Mouse (Mus musculus): ENCODE measurements at regions not wholly inside any gene's neighbourhood (a gene's known extent, or its start where the extent isn't known, plus 50 kb on each side); places are given as distances from the start of the nearest gene placed in this dataset.

DNA sequence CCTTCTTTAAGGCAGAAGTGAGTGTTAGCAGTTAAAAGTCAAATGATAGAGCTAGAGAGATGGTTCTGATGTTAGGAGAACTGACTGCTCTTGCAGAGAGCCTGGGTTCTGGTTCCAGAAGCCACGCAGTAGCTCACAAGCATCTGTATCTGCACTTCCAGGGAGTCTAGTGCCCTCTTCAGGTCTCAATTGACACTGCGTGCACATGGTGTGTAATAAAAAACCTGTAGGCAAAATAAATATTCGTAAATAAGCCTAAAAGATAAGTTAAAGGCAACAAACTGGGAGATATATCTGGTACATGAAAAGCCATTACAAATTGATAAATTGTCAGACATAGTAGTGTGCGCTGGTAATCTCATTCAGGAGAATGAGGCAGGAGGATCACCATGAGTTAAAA is 133.8 kb upstream of the Csf3r start:
- Histone ChIP-seq H3K9me3 (no peaks in the 10 kb centered on the region), H3K9ac (no peak overlapping the region), H3K4me3 (replicated peaks) (no peak overlapping the region), H3K36me3 (no peaks in the 10 kb centered on the region), H3K4me2 (no peak overlapping the region), H3K4me1 (no peaks in the 10 kb centered on the region), H3K27ac (no peak overlapping the region), H3K27me3 (replicated peaks) (no peaks in the 10 kb centered on the region)
- ATAC-seq (ENCODE audit: insufficient read depth, low FRiP score, low read depth), result no peak
- WGBS, result 65% methylated on average over 4 of the region's 4 CpGs

DNA sequence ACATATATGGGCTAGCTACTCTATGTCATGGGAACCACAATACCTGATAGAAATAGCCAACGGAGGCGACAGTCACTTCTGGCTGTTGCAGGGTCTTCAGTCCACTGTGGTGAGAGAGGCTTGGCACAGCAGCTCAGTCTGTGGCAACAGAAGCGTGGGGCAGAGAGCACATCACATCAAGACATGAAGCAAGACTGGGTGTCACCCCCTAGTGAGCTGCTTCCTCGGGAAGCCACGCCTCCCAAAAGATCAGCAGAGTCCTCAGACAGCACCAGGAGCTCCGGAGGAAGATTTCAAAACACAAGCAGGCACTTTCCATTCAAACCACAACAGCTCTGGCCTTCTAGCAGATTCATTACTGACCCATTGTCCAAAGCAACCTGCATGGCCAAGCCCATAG is 131.2 kb upstream of the Csf3r start:
- ATAC-seq (ENCODE audit: insufficient read depth, low FRiP score, low read depth), result no peak
- H3K4me2 ChIP-seq, result no peak overlapping the region
- 72% methylated on average over 6 of the region's 6 CpGs for WGBS

DNA sequence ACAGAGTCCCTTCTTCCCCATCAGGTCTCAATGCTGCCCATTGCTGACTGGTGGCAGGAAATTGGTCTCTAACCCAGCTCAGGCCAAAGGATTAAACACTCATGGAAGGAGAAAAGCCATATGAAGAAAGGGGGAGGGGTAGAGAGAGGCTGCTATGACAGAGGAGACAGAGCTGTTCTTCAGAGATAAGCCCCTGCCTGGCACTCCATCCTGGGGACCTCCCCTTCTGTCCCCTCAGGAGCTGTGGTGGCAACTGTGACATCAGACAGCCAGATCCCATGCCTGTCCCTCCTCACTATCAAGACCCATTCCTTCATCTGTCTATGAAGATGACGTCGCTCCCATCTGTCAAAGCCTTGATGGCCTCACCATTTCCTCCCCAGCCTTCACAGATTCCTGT is 126.6 kb upstream of the Csf3r start:
- Histone ChIP-seq H3K36me3 (no peaks in the 10 kb centered on the region), H3K9ac (no peak overlapping the region), H3K4me2 (no peak overlapping the region), H3K4me3 (replicated peaks) (no peak overlapping the region), H3K27me3 (replicated peaks) (no peaks in the 10 kb centered on the region), H3K9me3 (no peaks in the 10 kb centered on the region), H3K4me1 (peaks cover 3% of the 10 kb centered on the region; the same call in 1 of the 2 replicates), H3K27ac (no peak overlapping the region)
- WGBS, result 59% methylated on average over 2 of the region's 2 CpGs
- no peak for ATAC-seq (ENCODE audit: insufficient read depth, low FRiP score, low read depth)

More for the DNA sequence above, 131.2 kb upstream of the Csf3r start:
- Histone ChIP-seq H3K36me3 (no peaks in the 10 kb centered on the region), H3K27ac (no peak overlapping the region), H3K27me3 (replicated peaks) (no peaks in the 10 kb centered on the region), H3K4me3 (replicated peaks) (no peak overlapping the region), H3K9me3 (no peaks in the 10 kb centered on the region), H3K4me1 (no peaks in the 10 kb centered on the region), H3K9ac (no peak overlapping the region)

DNA sequence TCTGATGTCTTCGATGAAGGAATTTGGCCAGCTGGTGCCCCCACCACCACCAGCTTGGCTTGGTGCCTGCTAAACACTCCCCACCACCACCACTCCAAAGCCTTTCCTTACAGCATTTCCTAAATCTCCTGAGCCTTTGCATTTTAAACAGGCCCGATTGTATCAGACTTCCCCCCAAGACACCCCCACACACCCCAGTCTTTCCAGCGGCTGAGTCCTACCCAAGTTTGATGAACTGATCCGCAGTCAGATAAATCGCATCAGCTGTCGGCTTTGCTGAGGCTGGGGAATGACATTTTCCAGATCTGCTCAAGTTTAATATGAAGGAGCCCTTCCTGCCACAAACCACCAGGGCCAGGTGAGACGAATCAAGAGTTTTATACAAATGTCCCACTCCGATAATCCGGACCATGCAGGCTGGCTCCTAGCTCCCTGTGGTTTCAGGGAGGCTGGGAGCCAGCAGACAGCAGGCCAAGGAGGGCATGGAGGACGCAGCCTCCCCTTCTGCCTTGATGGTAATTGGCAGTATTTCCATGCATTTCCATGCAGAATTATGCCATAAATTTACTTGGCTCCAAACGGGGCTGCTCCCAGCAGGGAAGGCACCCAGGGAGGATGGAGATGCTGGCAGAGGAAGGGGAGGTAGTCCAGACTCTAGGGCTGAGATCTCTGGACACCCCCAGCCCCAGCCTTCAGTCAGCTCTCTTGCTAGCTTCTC is 125.6 kb upstream of the Csf3r start:
- H3K9me3 ChIP-seq, result no peaks in the 10 kb centered on the region
- no peak overlapping the region for H3K4me2 ChIP-seq
- no peak overlapping the region for H3K4me3 ChIP-seq (replicated peaks)
- no peaks in the 10 kb centered on the region for H3K27me3 ChIP-seq (replicated peaks)
- no peaks in the 10 kb centered on the region for H3K36me3 ChIP-seq
- H3K27ac ChIP-seq, result no peak overlapping the region
- 35% methylated on average over 11 of the region's 11 CpGs for WGBS
- peaks cover 3% of the 10 kb centered on the region; the same call in 1 of the 2 replicates for H3K4me1 ChIP-seq
- no peak overlapping the region for H3K9ac ChIP-seq
- ATAC-seq (ENCODE audit: insufficient read depth, low FRiP score, low read depth), result no peak

DNA sequence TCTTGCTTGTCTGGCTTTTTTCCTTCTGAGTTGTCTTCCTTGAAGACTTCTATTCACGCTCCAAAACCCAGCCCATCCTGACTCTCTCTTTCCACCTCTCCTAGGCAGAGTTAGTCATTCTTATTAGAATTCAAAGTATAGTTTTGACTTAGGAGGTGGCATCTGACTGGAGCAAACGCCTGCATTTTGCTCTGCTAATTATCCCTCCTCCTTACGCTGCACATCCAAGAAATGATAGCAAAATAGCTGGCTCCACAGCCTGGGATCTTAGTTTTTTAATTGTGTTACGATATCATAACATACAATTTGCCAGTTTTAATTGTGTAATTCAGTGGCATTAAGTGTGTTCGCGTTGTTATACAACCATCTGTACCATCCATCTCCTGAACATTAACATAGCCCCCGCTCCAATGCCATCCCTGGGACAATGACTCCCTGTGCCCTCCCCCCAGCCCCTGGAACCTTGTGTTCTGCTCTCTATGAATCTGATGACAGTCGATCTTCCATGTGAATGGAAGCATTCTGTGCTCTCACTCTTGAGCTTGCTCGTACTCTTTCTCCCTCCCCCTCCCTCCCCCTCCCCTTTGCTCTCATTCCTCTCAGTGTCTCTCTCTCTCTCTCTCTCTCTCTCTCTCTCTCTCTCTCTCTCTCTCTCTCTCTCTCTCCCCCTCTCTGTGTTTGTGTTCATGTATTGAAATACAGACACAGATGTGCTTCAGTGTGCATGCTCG is 122.6 kb upstream of the Csf3r start:
- Histone ChIP-seq H3K27me3 (replicated peaks) (no peaks in the 10 kb centered on the region), H3K36me3 (no peaks in the 10 kb centered on the region), H3K4me2 (no peak overlapping the region), H3K4me3 (replicated peaks) (no peak overlapping the region), H3K9ac (no peak overlapping the region), H3K4me1 (peaks cover 3% of the 10 kb centered on the region; the same call in 1 of the 2 replicates), H3K27ac (no peak overlapping the region), H3K9me3 (no peaks in the 10 kb centered on the region)
- no peak for ATAC-seq (ENCODE audit: insufficient read depth, low FRiP score, low read depth)
- 75% methylated on average over 10 of the region's 10 CpGs for WGBS

DNA sequence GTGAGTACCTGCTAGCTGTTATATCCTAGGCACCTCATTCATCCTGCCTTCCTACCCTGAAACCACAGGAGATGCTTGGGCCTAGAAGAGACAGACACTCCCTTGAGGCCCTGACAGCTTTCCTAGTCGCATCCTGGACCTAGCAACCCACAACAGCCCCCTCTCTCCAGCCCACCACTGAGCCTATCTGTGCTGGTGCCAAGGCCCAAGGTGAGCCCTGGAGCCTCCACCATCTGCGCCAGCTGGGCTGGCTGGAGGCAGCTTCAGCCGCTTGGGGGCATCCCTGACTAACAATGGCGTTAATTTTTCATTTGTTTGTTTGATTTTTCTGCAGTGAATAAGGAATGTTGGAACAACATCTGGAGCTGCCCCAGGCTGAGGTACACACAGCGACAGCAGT is 118.1 kb upstream of the Csf3r start:
- Histone ChIP-seq H3K4me3 (replicated peaks) (no peak overlapping the region), H3K4me2 (no peak overlapping the region), H3K27me3 (replicated peaks) (peaks cover under 1% of the 10 kb centered on the region; the same call in 1 of the 2 replicates), H3K9me3 (no peaks in the 10 kb centered on the region), H3K36me3 (no peaks in the 10 kb centered on the region), H3K9ac (no peak overlapping the region), H3K4me1 (no peaks in the 10 kb centered on the region), H3K27ac (no peak overlapping the region)
- ATAC-seq (ENCODE audit: insufficient read depth, low FRiP score, low read depth), result no peak
- 65% methylated on average over 5 of the region's 5 CpGs for WGBS

DNA sequence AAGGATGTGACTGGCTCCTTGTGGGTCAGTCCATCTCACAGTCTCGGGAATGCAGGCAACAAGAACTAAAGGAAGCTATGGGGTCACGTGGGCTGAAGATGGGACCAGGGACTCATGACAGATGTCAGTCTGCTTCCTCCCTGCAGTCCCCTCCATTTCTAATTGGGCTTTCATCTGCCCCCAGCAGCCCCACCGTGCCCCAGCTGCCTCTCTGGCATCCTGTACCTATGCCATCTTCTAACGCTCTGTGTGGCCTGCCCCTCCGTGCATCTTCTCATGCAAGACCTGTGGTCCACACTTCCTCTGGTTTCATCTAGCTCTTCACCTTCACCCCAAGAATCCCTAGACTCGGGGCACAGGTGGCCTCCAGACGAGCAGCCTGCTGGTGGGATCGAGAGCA is 115.4 kb upstream of the Csf3r start:
- no peak for ATAC-seq (ENCODE audit: insufficient read depth, low FRiP score, low read depth)
- WGBS, result 81% methylated on average over 8 of the region's 8 CpGs
- H3K4me2 ChIP-seq, result no peak overlapping the region

DNA sequence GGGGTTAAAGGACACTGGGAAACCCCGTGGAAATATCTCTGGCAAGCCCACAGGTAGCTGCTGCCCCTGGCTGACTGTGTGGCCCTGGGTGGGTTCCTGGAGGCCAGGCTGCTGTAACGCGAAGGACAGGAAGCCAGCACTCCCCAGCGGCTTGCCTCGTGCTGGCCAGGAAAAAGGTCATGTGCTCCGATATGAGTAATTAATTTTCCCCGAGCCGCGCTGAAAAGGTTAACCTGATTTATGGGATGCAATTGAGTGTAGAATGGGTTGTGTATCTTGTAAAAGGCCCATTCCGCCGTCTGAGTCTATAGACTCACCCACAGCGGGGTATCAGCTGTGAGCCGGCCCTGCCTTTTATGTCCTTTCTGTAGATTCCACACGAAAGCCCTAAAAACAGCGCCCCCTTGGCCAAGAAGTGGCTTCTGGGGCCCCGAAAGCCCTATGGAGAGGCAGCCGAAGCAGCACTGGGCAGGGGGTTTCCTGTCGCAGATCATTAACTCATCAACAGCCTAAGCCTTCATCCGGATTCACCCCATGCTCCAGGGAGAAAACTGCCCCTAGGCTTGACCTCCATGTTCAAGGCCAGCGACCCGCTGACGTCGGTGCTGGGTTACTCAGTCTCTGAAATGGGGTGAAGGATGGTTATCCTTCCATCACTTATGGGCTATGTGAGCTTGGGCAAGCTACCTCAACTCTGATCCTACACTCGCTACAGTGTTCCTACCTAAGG is 112.6 kb upstream of the Csf3r start:
- ATAC-seq (ENCODE audit: insufficient read depth, low FRiP score, low read depth), result no peak
- H3K27me3 ChIP-seq (replicated peaks), result peaks cover 9% of the 10 kb centered on the region; the same call in 1 of the 2 replicates
- H3K4me3 ChIP-seq (replicated peaks), result no peak overlapping the region
- no peaks in the 10 kb centered on the region for H3K36me3 ChIP-seq
- no peak overlapping the region for H3K27ac ChIP-seq
- H3K4me1 ChIP-seq, result no peaks in the 10 kb centered on the region
- H3K9ac ChIP-seq, result no peak overlapping the region
- 16% methylated on average over 24 of the region's 24 CpGs for WGBS
- H3K4me2 ChIP-seq, result no peak overlapping the region
- H3K9me3 ChIP-seq, result no peaks in the 10 kb centered on the region

More for the DNA sequence above, 115.4 kb upstream of the Csf3r start:
- peaks cover 9% of the 10 kb centered on the region; the same call in 1 of the 2 replicates for H3K27me3 ChIP-seq (replicated peaks)
- no peaks in the 10 kb centered on the region for H3K4me1 ChIP-seq
- H3K9ac ChIP-seq, result no peak overlapping the region
- no peak overlapping the region for H3K27ac ChIP-seq
- H3K4me3 ChIP-seq (replicated peaks), result no peak overlapping the region
- no peaks in the 10 kb centered on the region for H3K36me3 ChIP-seq
- H3K9me3 ChIP-seq, result no peaks in the 10 kb centered on the region

DNA sequence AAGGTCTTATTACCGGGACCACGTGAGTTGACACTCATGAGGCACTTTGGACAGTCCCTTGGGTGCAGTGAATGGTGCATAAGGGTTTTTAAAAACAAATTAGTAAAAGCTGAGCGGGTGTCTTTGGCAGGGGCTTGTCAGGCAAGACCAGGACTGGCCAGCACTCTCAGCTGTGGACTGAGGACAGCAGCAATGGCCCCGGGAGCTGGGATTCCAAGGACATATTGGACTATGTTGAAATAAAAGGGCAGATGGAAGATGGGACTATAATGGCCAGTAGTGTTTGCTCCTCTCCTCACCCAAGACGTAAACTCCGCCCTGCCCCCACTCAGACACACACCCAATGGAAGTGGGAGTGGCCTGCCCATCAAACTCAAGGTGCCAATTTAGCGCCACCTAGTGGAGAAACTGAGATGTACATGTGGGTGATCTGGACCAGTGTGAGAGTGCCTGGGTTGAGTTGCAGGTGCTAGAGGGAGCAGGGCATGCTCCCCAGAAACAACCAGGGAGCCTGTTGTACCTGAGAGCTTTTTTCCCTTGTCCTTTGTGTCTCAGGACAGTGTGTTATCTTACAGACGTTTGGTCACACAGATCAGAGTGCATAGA is 111.8 kb upstream of the Csf3r start:
- no peak overlapping the region for H3K27ac ChIP-seq
- H3K9ac ChIP-seq, result no peak overlapping the region
- no peaks in the 10 kb centered on the region for H3K36me3 ChIP-seq
- H3K4me2 ChIP-seq, result no peak overlapping the region
- WGBS, result 28% methylated on average over 8 of the region's 8 CpGs
- no peak overlapping the region for H3K4me3 ChIP-seq (replicated peaks)
- ATAC-seq (ENCODE audit: insufficient read depth, low FRiP score, low read depth), result no peak
- no peaks in the 10 kb centered on the region for H3K4me1 ChIP-seq
- H3K27me3 ChIP-seq (replicated peaks), result peaks cover 9% of the 10 kb centered on the region; the same call in 1 of the 2 replicates
- H3K9me3 ChIP-seq, result no peaks in the 10 kb centered on the region

DNA sequence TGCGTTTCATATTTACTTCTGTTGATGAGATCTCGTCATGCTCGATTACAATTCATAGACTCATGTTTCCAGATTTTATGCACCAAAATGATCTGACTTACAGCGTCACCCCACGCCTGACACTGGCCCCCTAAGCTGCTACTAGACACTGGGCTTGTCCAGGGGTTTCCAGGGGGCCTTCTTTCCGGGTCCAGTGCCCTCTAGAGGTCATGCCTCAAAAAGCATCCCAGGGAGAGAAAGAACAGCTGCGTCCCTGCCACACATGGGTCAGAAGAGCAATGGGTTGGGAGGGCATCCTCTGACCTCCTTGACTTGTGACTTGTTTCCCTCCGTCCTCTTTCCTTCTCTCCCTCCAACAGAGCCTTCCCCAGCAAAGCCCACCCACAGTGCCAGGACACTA is 109.2 kb upstream of the Csf3r start:
- Histone ChIP-seq H3K4me3 (replicated peaks) (no peak overlapping the region), H3K27me3 (replicated peaks) (peaks cover 9% of the 10 kb centered on the region; the same call in 1 of the 2 replicates), H3K4me1 (no peaks in the 10 kb centered on the region), H3K9me3 (no peaks in the 10 kb centered on the region), H3K9ac (no peak overlapping the region), H3K4me2 (no peak overlapping the region), H3K36me3 (no peaks in the 10 kb centered on the region), H3K27ac (no peak overlapping the region)
- WGBS, result 36% methylated on average over 8 of the region's 8 CpGs
- ATAC-seq (ENCODE audit: insufficient read depth, low FRiP score, low read depth), result no peak

DNA sequence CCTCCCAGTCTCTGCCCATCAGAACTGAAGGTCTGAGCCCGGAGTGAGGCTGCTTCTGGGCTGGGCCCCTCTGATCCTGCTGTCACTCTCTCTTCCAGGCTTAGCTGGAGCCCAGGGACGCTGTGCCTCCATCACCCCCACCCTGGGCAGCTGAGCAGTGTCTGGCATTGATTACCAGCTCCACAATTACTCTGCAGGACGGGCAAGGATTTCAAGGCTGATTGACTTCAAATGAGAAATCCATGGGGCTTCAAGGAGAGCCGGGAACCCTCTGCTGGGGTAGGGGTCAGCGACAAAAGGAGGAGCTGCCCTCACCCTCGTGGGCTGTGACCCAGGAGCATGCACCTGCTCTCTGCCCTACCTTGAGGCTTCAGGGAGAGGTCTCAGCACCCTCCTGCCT is 107.1 kb upstream of the Csf3r start:
- no peak overlapping the region for H3K4me2 ChIP-seq
- no peaks in the 10 kb centered on the region for H3K4me1 ChIP-seq
- no peaks in the 10 kb centered on the region for H3K36me3 ChIP-seq
- no peak overlapping the region for H3K27ac ChIP-seq
- WGBS, result 67% methylated on average over 6 of the region's 6 CpGs
- no peaks in the 10 kb centered on the region for H3K9me3 ChIP-seq
- no peak overlapping the region for H3K4me3 ChIP-seq (replicated peaks)
- ATAC-seq (ENCODE audit: insufficient read depth, low FRiP score, low read depth), result no peak
- H3K27me3 ChIP-seq (replicated peaks), result 0 out of 2 replicates have a peak, but pooled peaks cover 3% of the 10 kb centered on the region
- H3K9ac ChIP-seq, result no peak overlapping the region
